Mouse (Mus musculus) embryo, embryonic 11.5 days (tissue): ENCODE measurements at regions not wholly inside any gene's neighbourhood (a gene's known extent, or its start where the extent isn't known, plus 50 kb on each side); places are given as distances from the start of the nearest gene placed in this dataset.

ENCODE experiments used
- DNase-seq: peaks from one replicate; pipeline ENCODE4 v3.0.0-alpha.2; 2012; ENCODE audit warnings: low read depth, low spot score

DNA sequence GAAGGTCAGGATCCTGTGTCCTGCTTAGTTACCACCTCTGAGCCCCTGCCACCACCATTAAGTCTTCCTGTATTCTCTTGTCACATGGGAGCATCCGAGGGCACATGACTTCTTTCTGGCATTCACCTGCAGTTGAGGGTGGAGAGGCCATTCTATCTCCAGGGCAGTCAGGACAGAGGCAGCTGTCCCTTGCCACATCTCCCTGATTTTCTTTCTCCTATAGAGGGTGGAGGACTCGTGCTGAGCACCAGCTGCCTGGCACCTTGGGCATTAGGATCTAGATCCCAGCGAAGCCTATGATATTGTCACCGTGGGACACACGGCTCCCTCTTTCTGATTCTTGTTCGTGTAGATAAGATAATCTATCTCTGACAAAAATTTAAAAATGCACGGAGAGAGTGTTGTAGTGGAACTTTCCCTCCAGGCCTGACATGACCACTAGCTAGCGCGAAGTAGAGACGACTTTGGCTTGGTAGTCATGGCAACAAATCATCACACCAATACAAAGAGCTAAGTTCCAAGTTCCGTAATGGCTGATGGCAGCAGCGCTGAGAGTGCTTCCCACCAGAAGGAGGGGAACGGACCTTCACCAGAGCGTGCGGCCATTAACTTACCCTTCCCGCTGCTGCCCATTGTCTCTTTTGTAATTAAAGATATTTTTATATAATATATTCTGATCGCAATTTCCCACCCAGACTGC is 137.7 kb downstream of the Ipmk start:
- DNase-seq = no peak

DNA sequence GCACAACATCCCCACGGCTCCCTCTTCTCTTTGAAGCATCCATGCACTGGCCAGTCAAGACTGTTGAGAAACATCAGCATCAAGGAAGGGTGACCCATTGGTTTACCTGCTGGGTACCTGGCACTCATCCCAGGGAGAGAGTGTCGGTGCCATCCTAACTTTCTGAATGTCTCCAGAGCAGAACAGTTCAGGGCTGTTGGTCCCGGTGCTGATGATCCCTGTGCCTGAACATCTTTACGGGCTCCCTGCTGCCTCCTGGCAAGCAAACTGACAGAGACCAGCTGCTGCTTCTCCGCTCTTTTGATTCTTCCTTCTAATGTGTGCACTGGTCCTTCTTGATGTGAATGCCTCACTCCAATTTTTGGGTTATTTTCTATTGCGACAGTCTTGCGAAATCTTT is 142.2 kb downstream of the Ipmk start:
- DNase-seq = no peak

DNA sequence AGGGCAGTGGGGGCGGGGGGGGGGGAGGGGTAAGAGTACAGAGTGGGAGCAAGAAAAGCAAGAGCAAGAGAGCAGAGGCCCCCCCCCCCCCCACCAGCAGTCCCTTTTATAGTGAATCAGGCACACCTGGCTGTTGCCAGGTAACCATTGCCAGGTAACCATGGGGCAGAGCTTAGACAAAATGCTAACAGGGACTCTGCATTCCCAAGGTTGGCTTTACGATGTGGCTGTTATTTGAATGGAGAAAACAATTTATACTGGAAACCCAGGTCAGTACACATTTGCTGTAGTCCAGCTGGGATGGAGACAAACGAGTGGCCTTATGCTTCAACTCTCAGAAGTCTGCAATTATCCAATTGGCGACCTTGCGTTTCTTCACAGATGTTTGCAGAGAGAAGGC is 154.5 kb downstream of the Ipmk start:
- no peak for DNase-seq

DNA sequence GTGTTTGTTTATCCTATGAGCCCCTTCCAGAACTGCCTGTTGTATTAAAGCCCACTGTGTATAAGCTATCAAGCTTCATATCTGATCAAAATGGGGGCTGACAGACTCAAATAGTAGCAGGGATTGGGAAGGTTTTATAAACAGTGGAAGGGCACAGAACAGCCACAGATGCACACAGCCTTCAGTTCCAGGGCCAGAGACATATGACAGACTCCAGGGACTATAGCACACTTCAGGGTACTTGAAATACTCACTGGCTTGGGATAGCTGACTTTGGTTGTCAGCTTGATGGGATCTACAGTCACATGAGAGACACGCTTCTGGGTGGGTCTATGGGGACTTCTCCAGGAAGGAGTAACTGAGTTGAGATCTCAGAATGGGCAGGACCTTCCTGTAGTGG is 156.7 kb downstream of the Ipmk start:
- DNase-seq = no peak

DNA sequence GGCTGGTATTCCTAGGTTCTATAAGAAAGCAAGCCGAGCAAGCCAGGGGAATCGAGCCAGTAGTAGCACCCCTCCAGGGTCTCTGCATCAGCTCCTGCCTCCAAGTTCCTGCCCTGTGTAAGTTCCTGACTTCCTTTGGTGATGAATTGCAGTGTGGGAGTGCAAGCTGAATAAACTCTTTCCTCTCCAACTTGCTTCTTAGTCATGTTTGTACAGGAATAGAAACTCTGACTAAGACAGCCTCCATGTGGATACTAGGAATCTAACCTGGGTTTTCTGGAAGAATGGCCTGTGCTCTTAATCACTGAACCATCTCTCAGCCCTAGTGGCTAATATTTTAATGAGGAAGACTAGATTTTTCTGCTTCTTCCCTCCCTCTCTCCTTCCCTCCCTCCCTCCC is 177.7 kb downstream of the Ipmk start:
- no peak for DNase-seq

DNA sequence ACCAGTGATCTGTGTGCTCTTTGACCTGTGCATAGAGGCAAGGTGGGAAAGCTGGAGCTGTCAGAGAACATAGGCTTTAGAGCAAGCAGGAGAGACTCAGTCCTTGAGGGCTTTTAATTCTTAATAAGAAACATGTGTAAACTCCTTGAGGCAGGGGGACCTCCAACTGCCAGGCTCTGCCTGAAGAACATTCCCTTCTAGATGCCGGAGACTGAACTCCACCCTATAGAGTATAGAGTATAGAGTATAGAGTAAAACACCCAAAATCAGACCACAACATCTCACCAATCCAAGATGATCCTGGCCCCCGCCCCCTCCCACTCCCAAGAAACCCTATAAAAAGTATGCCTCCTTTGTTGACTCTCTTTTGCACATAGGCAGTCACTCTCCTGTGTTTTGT is 186.2 kb downstream of the Ipmk start:
- no peak for DNase-seq

DNA sequence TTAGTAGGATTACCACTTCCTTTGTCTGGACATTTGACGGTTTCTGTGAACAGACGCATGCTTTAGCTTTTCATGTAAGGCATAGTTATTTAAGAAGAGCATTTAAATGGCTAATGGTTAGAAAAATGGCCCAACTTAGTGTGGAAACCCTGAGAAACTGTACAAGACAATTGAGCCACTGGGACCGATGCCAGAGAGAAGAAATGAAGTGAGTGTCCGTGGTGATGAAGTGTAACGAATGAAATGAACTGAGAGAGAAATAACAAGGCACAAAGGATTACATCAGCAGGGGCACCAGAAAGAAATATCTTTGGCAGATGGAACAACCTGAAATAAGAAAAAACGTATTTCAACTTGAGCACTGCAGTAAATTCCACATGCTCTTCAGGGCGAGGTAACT is 197.9 kb downstream of the Ipmk start:
- DNase-seq = no peak

DNA sequence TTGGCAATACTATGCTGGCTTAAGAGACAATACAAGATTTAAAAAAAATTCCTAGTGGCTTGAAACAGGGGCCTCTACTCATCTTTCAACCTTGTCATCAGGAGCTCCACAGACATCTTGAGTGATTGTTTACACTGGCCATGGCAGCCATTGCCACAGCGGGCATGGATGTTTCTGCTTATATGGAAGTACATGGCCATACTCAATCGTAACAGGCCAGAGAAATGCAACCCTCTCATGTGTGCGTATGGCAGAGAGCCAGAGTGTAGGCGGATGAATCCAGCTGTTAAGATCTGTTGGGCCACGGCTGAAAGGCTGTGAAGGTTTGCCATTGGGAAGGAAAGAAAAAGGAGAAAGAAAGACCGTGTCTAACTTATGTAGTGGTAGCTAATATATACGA is 198.9 kb downstream of the Ipmk start:
- DNase-seq = no peak

DNA sequence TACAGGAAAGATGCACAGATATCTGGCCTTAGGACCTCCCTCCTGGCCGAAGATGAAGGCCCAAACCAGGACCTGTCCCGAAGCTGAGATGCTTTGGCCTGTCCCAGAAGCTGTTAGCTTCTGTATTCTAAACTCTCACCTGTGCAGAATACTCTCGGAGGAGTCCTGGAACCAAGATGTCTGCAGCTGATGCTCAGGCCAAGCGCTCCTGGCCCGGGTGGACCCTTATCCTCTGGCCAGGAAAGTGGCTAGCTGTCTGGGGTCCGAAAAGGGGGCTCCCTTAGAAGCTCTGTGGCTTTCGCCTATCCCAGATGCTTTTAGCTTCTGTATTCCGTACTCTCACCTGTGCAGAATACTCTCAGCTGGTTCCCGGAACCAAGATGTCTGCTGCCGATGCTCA is 236.2 kb downstream of the Ipmk start:
- DNase-seq = no peak

DNA sequence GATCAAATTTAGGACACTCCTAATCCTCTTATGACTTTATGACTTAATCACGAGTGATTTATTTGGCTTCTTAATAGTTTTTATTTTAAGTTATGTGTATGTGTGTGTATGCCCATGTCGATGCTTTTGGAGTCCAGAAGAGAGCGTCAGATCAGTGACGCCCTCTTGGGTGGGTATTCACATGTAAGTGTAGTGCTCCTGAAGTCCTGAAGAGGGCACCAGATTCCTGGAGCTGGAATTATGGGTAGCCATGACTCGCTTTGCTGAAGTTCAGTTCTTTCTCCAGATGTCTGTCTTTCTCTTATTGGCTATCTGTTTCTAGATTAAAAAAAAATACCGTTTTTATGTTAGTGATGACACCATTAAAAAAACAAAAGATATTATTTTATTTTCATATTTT is 251.0 kb downstream of the Ipmk start:
- DNase-seq = no peak

DNA sequence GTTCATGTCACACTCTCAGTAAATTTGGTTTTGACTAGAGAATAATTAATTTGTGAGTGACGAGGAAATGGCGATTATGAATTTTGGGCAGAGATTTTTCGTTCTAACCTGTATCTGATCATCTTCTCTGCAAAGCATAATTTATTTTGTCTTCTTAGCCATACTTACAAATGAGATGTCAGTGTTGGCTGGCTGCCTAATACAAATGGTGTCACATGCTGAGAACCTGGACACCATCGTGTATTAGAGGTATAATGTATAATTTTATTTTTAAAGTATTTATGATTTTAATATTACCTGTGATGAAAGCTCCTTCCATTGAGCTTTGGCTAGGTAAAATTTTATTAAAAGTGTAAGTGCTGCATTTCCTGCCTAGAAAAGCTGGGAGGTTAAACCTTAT is 266.2 kb downstream of the Ipmk start:
- no peak for DNase-seq

DNA sequence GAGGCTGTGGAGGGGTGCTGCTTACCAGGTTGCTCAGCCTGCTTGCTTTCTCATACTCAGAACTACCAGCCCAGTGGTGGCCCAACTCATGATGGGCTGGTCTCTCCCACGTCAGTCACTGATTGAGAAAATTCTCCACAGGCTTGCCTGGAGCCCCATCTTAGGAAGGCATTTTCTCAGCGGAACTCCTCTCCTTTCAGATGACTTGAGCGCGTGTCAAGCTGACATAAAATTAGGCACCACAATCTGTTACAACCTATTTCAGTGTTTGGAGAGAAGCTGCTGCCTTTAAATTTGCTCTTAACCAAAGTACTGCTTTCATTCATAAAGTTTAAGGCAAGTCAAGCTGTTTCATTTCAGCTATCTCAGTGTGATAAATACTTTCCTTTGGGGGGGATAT is 269.6 kb downstream of the Ipmk start:
- no peak for DNase-seq

DNA sequence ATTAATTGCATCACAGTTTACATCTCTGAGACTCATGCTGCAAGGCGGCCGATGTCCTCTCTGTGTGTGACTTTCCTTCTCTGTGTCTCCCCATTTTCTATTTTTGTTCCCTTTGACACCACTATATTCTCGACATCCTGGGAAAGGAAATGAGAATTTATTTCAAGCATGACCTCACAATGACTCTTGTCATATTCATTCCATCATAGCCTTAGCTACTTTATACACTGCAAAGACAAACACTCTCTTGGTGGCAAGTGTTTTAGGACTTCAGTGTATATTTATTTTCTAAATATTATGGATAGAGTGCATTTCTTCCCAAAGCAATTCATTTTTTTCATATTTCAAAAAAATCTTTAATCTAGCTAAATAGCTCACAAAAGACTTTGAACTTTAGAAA is 298.5 kb downstream of the Ipmk start:
- DNase-seq = no peak

DNA sequence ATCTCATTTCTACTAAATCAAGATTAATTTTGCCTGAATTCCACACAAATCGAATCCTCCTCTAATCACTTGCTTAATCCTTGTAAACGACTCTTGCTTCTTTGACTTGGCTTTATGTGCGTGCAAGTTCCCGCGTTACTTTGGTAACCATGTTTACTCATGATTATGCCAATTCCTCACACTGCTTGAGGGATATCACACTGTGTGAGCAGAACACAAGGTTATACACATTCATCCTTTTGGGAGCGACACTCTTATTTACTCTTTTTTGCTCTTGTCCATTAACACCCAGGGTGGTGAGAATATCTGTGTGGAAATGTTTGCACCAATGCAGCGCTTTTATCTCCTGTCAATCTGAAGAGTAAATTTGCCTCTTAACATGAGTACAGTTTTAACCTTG is 310.0 kb downstream of the Ipmk start:
- DNase-seq = no peak

DNA sequence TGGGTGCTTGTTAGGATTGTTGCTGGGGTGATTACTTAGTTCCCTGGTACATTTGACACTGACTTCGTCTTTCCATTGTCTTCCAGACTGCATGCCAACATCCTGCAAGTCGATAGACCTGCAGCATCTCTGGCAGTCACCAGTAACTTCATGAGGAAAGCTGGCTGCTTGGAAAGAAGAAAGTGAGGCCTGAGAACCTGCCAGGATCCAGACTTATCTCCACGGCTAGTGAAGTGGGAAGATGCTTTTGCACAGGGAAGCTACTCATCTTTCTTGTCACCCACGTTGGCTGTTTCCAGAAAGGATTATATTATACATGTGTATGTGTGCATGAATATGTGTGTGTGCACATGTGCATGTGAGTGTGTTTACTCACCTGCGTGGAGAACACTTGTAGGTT is 316.0 kb downstream of the Ipmk start:
- no peak for DNase-seq

DNA sequence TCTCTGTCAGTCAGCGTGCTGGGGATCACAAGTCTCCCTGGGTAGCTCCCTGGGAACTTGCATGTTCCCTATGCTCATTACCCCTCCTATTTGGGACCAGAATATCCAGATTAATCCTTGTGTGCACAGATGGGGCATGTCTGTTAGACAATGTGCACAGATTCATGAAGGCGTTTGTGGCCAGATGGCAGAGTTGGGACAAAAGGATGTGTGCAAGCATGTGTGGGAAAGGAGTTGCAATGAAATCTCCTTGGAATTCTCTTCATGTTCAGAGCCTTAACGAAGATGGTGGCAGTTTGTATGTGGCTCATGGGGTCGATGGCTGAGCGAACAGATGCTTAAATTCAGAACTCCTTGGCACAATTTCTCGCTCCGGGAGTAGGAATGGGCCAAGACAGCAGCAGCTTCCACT is 319.6 kb downstream of the Ipmk start:
- no peak for DNase-seq

DNA sequence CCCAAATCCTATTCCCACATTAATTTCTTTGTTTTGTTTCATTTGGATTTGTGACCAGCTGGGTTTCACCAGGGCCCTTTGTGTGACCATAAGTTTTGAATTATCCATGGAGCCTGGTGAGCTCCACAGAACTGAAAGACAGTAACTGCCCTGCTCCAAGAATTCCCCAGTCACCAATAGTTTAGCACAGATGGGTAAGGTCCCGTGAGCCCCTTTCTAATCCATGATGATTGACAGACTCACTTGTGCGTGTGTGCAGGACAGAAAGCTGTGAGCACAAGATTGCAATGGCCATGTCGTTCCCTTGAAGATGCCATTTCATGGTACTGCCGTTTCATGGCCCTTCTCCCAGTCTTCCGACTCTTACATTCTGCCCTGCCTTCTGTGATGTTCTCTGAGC is 331.7 kb downstream of the Ipmk start:
- DNase-seq = no peak

DNA sequence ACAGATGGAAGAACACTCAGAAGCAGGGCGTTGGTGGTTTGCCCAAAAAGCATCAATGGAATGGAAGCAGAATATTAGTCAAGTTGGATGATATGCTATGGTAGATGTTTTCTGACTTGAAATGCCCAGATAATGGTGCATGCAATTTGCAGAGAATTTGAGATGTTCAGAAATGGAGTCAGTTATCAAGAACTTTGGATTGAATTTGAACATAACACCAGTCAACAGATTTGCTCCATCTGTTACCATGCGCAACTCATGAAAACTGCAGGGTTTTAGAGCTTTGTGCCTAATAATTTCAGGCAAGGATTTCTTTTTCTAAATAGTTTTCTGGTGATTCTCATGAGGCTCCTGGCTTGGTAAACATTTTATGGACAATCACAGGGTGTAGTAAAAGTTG is 365.9 kb downstream of the Ipmk start:
- no peak for DNase-seq

DNA sequence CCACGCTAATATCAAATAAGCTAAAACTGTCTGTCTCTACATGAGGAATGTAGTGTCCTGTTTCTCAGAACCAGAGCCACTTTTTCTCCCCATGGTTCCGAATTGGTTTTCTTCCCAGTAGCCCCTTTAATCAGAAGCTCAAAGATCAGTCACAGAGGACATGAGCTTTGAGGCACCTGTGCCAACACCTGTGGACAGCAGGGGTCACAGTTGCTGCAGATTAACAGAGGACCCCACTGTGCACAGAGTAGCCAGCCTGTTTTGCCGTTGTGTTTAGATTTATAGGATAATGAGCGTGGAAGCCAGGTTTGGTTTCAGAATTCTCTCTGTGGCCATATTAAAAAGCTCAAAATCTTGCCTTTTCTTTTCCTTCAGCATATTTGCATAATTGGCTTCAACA is 380.2 kb downstream of the Ipmk start:
- no peak for DNase-seq

DNA sequence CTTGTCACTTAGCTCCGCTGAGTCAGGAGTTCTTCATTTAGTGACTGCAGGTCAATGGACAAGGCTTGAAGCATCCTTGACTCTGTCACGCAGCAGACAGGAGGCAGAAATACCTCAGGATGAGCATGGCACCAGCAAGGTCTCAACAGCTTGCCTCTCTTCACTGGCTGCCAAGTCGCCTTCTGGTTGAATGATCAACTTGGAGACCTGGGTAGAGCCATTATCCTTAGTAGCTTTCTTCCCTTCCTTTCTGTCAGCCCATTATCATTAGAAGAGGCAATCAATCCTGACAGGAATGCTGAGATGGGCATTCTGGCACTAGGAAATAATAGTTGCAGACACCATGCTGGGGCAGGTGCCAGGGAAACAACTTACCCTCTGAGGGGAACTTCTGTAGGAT is 386.3 kb downstream of the Ipmk start:
- no peak for DNase-seq

DNA sequence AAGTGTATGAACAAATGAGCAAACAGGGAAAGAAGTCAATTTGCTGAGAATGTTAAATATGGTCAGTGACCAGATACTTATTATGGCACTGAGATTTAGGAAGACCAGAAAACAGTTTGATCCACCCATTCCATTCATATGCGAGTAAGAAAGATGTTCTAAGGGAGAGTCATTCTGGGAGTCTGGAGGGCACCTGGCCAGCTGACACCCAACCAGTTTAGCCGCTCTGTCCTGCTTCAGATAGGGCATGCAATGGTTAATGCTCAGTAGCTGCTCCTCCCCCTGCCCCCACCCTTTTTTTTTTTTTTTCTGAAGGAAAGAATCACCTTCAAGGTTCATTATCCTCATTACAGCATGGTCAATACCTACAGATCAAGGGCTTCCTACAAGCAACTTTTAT is 386.9 kb downstream of the Ipmk start:
- no peak for DNase-seq

DNA sequence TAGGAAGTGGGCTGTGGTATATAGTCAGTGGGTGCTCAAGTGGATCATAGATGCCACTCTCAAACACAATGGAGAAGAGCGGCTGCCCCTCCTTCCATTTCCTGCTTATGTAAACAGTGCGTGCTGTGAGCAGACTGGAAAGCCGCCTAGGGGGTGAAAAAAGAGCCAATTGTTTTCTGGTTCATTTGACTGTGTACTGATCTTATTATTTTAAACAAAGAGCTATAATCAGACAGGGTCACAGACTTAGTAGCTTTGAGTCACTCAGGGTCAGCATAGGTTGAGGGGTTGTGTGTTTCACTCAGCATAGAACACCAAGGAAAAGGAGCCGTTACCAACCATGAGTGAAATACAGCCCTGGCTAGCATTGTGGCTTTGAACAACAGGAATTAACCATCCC is 390.7 kb downstream of the Ipmk start:
- DNase-seq = no peak

DNA sequence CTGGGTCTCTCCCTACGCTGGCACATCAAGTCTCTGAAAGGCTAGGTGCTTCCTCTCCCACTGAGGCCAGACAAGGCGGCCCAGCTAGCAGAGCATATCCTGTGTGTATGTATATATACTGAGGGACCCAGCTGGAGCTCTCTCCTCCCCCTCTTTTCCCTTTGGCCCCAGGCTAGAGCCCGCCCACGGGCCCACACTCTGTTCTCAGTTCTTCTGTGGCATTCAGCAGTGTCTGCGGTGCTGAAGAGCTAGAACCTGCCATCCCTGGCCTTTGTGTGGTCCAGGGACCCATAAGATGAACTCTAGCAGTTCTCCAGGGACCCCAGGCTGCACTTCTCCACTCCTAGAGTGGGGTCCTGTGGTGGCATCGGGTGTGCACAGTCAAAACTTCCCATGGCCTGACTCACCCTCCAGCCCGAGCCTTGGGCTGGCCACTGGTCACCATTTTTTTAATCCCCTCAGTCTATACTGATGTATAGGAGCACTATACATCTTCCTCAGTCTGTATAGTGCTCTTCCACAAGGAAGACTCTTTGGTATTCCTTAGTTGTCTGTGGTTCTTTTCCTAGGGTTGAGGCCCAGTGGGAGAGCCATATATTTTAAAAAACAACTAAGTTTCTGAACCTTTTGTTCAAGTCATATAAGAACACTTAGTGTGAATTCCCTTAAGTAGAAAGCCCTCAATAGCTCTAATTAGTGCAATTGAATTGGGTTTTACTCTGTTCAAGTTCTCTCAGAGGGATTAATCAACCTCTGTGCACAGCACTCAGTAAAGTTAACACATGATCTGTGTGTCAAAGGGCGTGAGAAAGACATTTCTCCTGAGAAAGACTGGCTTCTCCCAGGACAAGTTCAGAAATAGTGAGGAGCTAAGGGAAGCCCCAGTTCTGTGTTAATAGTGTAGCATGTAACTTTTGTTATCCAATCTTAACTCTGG is 401.3 kb downstream of the Ipmk start:
- no peak for DNase-seq
